Mouse (Mus musculus) thymus, postnatal 0 days (tissue): ENCODE measurements around the gene Ren1. TPM values are rescaled to one million over a fixed set of nuclear protein-coding genes. Genes with fewer than 3 reads are reported as not detected.

Experiments
- DNase-seq: peaks from one replicate; pipeline ENCODE4 v3.0.0-alpha.2; 2015; ENCODE audit warnings: low spot score
- polyA plus RNA-seq: library from polyadenylated mRNA; unstranded; fragments of >200 nt; fragmentation: Nextera tagmentation; extraction: Ambion mirVana; gene quantifications from 2 replicates; pipeline ENCODE4 v1.2.1, GENCODE M21; 2015

Gene Ren1
- polyA plus RNA-seq, 1 experiment from 2014 or later = 0.59 TPM

DNA sequence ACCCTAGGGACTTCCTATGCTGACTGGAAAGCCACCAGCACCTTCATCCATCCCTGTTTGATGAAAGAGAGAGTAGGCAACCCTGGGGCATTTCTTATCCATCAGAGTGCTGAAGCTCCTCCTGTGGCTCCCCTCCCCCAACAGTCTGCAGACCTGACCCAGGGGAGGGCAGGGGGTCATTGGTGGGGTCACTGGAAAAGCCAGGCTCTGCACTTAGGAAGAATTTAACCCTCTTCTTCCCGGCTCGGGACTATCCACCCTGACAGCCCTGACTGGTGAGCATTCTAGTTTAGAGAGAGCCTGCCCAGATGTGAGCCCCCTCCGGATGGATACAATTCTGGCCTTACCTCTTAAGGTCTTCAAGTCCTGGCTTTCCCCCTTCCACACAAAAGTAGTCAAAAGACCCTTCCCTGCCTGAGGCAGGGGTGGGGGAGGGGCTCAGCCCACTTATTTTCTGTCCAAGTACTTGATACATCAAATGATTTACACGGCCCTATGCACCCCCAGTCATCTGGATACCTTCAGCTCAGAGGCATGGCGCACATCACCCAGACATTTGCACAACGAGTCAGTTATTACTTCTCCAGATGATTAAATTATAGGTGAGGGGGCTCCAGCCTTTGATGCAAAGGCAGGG, 58.7 kb downstream of the Ren1 start:
- DNase-seq = no peak

DNA sequence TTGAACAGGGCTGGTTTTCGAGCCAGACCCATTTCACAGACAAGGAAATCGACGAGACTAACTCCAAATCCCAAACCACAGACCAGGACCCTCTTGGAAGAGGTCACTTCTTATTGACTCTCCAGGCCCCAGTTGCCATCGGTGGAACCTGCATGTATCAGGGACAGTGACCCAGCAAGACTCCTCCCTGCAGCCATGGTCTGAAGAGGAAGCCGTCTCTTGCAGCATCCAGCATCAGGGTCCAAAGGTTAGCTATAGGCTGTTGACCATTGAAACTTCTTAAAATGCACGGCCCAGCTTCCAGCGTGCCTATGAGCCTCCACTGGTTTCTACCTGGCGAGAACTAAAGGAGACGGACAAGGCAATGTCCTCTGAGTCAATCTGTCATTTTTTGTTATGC, 59.5 kb downstream of the Ren1 start:
- DNase-seq = no peak

Other genes with a start within 250 kb of the Ren1 start
- gene Ppp1r15b, start 219.4 kb upstream of the Ren1 start, polyA plus RNA-seq = 32.4 and 34.2 TPM in 2 replicates
- 0.28 and 0.44 TPM in 2 replicates for gene Plekha6, start 186.3 kb upstream of the Ren1 start, polyA plus RNA-seq
- gene Golt1a, start 40.7 kb upstream of the Ren1 start, polyA plus RNA-seq = not detected in 2 replicates
- gene Kiss1, start 28.6 kb upstream of the Ren1 start, polyA plus RNA-seq = 0.39 TPM in 1 of 2 replicates, not detected in the other
- 0.12 and 0.27 TPM in 2 replicates for gene Etnk2, start 13.1 kb downstream of the Ren1 start, polyA plus RNA-seq
- 14.6 and 15.2 TPM in 2 replicates for gene Sox13, start 73.9 kb downstream of the Ren1 start, polyA plus RNA-seq